Mouse (Mus musculus): Measurements from ENCODE around the gene Enthd1.

DNA sequence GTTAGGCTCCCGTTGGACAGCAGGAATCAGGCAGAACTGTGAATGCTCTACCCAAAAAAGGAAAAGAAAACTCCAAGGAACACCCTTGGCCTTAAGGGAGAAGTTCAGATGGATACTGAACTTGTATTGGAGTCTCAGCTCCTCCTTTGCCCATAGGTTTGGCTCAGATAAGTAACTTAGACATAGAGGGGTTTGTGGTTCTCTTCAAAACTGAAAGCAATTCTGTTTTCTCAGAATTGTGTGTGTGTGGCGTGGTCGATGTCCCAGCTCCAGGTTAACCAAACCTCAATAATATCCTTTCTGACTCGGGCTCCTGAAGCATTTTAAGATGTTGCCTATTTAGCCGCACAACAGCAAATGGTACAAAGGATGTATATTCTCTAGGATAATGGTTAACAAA lies 25.7 kb upstream of the Enthd1 start:
- TF ChIP-seq POLR2A (IDR thresholded peaks at IDR 0.05; ENCODE audit: insufficient read depth, low read depth, low read length) = no peak
- no peak for TF ChIP-seq CTCF (IDR thresholded peaks at IDR 0.05)
- TF ChIP-seq EP300 (IDR thresholded peaks at IDR 0.05; ENCODE audit: insufficient read depth, low read depth, low read length) = no peak
